Mouse (Mus musculus) hindbrain, embryonic 11.5 days (tissue): ENCODE results near the gene Cdk14. TPM values are rescaled to one million over a fixed set of nuclear protein-coding genes. Genes with fewer than 3 reads are reported as not detected.

Experiments used
- ATAC-seq: fragments of 200-750 bp; cut with Nextera tagmentation; 2 replicates; pipeline ENCODE4 v1.8.0; 2017; ENCODE audit warnings: mild to moderate bottlenecking, moderate TSS enrichment, moderate library complexity; ENCODE audit not compliant: low FRiP score
- DNase-seq: peaks from one replicate; pipeline ENCODE4 v3.0.0-alpha.2; 2015; ENCODE audit warnings: low spot score
- H3K27ac ChIP-seq: fragments of 300-500 bp; sonication (generic); 2 replicates; pipeline ENCODE4 v1.5.1; 2014; ENCODE audit warnings: mild to moderate bottlenecking, low read depth, low read length
- H3K27me3 ChIP-seq: fragments of 300-500 bp; sonication (generic); 2 replicates; pipeline ENCODE4 v1.6.1; 2014; ENCODE audit warnings: mild to moderate bottlenecking, low read length, moderate library complexity, mixed read lengths; ENCODE audit not compliant: control insufficient read depth, insufficient read depth
- H3K36me3 ChIP-seq: fragments of 300-500 bp; sonication (generic); 2 replicates; pipeline ENCODE4 v1.6.1; 2014; ENCODE audit warnings: mild to moderate bottlenecking, low read length, moderate library complexity, mixed read lengths; ENCODE audit not compliant: control insufficient read depth, insufficient read depth
- H3K4me1 ChIP-seq: fragments of 300-500 bp; sonication (generic); replicated peaks from 2 replicates; pipeline ENCODE4 v1.6.1; 2014; ENCODE audit warnings: low read length, mixed read lengths; ENCODE audit not compliant: control insufficient read depth, insufficient read depth
- H3K4me2 ChIP-seq: fragments of 300-500 bp; sonication (generic); replicated peaks from 2 replicates; pipeline ENCODE4 v1.6.1; 2014; ENCODE audit warnings: mild to moderate bottlenecking, low read depth, low read length
- H3K4me3 ChIP-seq: fragments of 300-500 bp; sonication (generic); 2 replicates; pipeline ENCODE4 v1.5.1; 2014; ENCODE audit warnings: low read depth, low read length
- H3K9ac ChIP-seq: fragments of 300-500 bp; sonication (generic); 2 replicates; pipeline ENCODE4 v1.6.1; 2014; ENCODE audit warnings: low read depth, low read length
- H3K9me3 ChIP-seq: fragments of 300-500 bp; sonication (generic); 2 replicates; pipeline ENCODE4 v1.6.1; 2016; ENCODE audit warnings: low read length; ENCODE audit not compliant: control insufficient read depth
- WGBS: fragments of 180-500 bp; shearing (Covaris S2); extraction: QIAGEN DNeasy Blood & Tissue Kit; methylation state at CpG from one replicate; pipeline ENCODE4 v1.1.7; 2014; 5-methylcytosine and 5-hydroxymethylcytosine counted together
- polyA plus RNA-seq: library from polyadenylated mRNA; unstranded; fragments of >200 nt; fragmentation: Nextera tagmentation; extraction: Ambion mirVana; gene quantifications from 2 replicates; pipeline ENCODE4 v1.2.1, GENCODE M21; 2014

Cdk14 gene
- polyA plus RNA-seq, 1 experiment from 2014 or later: 35.7 TPM

- no peaks in the 10 kb centered on the region for H3K4me1 ChIP-seq
- H3K27ac ChIP-seq: no peak overlapping the region
- H3K36me3 ChIP-seq: no peaks in the 10 kb centered on the region
- no peaks in the 10 kb centered on the region for H3K9me3 ChIP-seq
- WGBS: 81% methylated on average over 1 of the region's 1 CpGs
- no peak overlapping the region for H3K4me2 ChIP-seq
- no peak for ATAC-seq
- H3K27me3 ChIP-seq: no peaks in the 10 kb centered on the region
- no peak overlapping the region for H3K9ac ChIP-seq
- DNase-seq: no peak
- H3K4me3 ChIP-seq: no peak overlapping the region
Measured at GRCm38 (mm10) chr5:5211780-5212135, 208.4 kb downstream of the Cdk14 start.

- Histone ChIP-seq H3K4me2 (no peak overlapping the region), H3K4me1 (no peaks in the 10 kb centered on the region), H3K27me3 (no peaks in the 10 kb centered on the region), H3K9me3 (no peaks in the 10 kb centered on the region), H3K36me3 (no peaks in the 10 kb centered on the region), H3K27ac (no peak overlapping the region), H3K9ac (no peak overlapping the region), H3K4me3 (no peak overlapping the region)
- WGBS: 75% methylated on average over 7 of the region's 7 CpGs
- ATAC-seq (no peak), DNase-seq (no peak)
Measured at GRCm38 (mm10) chr5:5211034-5211779, 208.9 kb downstream of the Cdk14 start.

GRCm38 (mm10) chr5:5208016-5208415 is 212.1 kb downstream of the Cdk14 start:
- Histone ChIP-seq H3K36me3 (no peaks in the 10 kb centered on the region), H3K4me2 (no peak overlapping the region), H3K9me3 (no peaks in the 10 kb centered on the region), H3K27me3 (no peaks in the 10 kb centered on the region), H3K4me3 (no peak overlapping the region), H3K9ac (no peak overlapping the region), H3K27ac (no peak overlapping the region), H3K4me1 (no peaks in the 10 kb centered on the region)
- WGBS: 89% methylated on average over 4 of the region's 4 CpGs
- no peak for DNase-seq
- ATAC-seq: no peak

GRCm38 (mm10) chr5:5206012-5206411 is 214.1 kb downstream of the Cdk14 start:
- Histone ChIP-seq H3K4me2 (no peak overlapping the region), H3K36me3 (no peaks in the 10 kb centered on the region), H3K27me3 (no peaks in the 10 kb centered on the region), H3K4me3 (no peak overlapping the region), H3K9ac (no peak overlapping the region), H3K9me3 (no peaks in the 10 kb centered on the region), H3K27ac (no peak overlapping the region), H3K4me1 (no peaks in the 10 kb centered on the region)
- 62% methylated on average over 9 of the region's 9 CpGs for WGBS
- DNase-seq (peak; percentile 19), ATAC-seq (peak; percentile 30; the same call in 1 of the 2 replicates)

GRCm38 (mm10) chr5:5194562-5195221 is 225.4 kb downstream of the Cdk14 start:
- Histone ChIP-seq H3K4me3 (no peak overlapping the region), H3K4me1 (no peaks in the 10 kb centered on the region), H3K9me3 (no peaks in the 10 kb centered on the region), H3K27ac (no peak overlapping the region), H3K4me2 (no peak overlapping the region), H3K9ac (no peak overlapping the region), H3K36me3 (no peaks in the 10 kb centered on the region), H3K27me3 (no peaks in the 10 kb centered on the region)
- no peak for DNase-seq
- ATAC-seq: no peak
- 90% methylated on average over 5 of the region's 5 CpGs for WGBS

GRCm38 (mm10) chr5:5189590-5189989 is 230.5 kb downstream of the Cdk14 start:
- 95% methylated on average over 1 of the region's 1 CpGs for WGBS

GRCm38 (mm10) chr5:5185987-5186742 is 233.9 kb downstream of the Cdk14 start:
- Histone ChIP-seq H3K27me3 (no peaks in the 10 kb centered on the region), H3K9ac (no peak overlapping the region), H3K4me3 (no peak overlapping the region), H3K4me2 (no peak overlapping the region), H3K36me3 (no peaks in the 10 kb centered on the region), H3K4me1 (no peaks in the 10 kb centered on the region), H3K27ac (no peak overlapping the region), H3K9me3 (no peaks in the 10 kb centered on the region)
- 92% methylated on average over 3 of the region's 3 CpGs for WGBS
- ATAC-seq: no peak
- DNase-seq: no peak

More at GRCm38 (mm10) chr5:5189590-5189989, 230.5 kb downstream of the Cdk14 start:
- ATAC-seq (no peak), DNase-seq (no peak)
- Histone ChIP-seq H3K9me3 (no peaks in the 10 kb centered on the region), H3K4me2 (no peak overlapping the region), H3K27ac (no peak overlapping the region), H3K9ac (no peak overlapping the region), H3K36me3 (no peaks in the 10 kb centered on the region), H3K4me3 (no peak overlapping the region), H3K4me1 (no peaks in the 10 kb centered on the region), H3K27me3 (no peaks in the 10 kb centered on the region)

- H3K9me3 ChIP-seq: no peaks in the 10 kb centered on the region
- ATAC-seq: no peak
- no peak overlapping the region for H3K27ac ChIP-seq
- DNase-seq: no peak
- no peak overlapping the region for H3K4me3 ChIP-seq
- H3K4me1 ChIP-seq: no peaks in the 10 kb centered on the region
- no peak overlapping the region for H3K4me2 ChIP-seq
- no peak overlapping the region for H3K9ac ChIP-seq
- no peaks in the 10 kb centered on the region for H3K36me3 ChIP-seq
- no peaks in the 10 kb centered on the region for H3K27me3 ChIP-seq
Measured at GRCm38 (mm10) chr5:5185521-5185920, 234.6 kb downstream of the Cdk14 start.
